Mouse (Mus musculus) bone marrow macrophage, adult 2 months (primary cell): ENCODE results near the gene Got1.

Experiments used
- CTCF ChIP-seq: IDR thresholded peaks from 2 replicates; pipeline ENCODE4 v1.5.1; 2012; ENCODE audit warnings: low read depth, mild to moderate bottlenecking, low read length, moderate library complexity
- POLR2A ChIP-seq: IDR thresholded peaks from 2 replicates; pipeline ENCODE4 v1.6.1; 2012; ENCODE audit warnings: mild to moderate bottlenecking, low read depth, low read length, borderline replicate concordance

DNA sequence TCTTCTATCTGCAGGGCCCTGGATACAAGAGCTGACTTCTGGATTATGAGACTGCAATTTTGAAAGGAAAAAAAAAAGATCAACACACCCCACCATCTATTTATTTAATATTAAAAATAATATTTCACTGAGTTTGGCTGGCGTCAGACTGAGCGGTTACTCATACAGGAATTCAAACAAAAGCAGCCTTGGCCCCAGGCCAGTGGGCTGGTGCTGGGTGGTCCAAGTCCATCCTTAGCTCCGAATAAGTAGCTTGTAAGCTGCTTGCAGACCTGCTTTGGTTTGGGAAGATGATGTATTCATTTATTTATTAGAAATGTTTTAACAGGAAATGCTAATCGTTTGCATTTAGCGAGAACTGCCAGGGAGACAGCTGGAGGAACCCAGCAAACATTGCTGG, 38.8 kb upstream of the Got1 start:
- TF ChIP-seq CTCF (no peak), POLR2A (no peak)
